Mouse (Mus musculus) adrenal gland (tissue): ENCODE measurements at regions not wholly inside any gene's neighbourhood (a gene's known extent, or its start where the extent isn't known, plus 50 kb on each side); places are given as distances from the start of the nearest gene placed in this dataset.

Source experiments
- intact Hi-C: fragments of 180-260 bp; cut with DNase I; formaldehyde crosslinking; loops from one replicate; pipeline ENCODE4 v1.15.1; 2025

DNA sequence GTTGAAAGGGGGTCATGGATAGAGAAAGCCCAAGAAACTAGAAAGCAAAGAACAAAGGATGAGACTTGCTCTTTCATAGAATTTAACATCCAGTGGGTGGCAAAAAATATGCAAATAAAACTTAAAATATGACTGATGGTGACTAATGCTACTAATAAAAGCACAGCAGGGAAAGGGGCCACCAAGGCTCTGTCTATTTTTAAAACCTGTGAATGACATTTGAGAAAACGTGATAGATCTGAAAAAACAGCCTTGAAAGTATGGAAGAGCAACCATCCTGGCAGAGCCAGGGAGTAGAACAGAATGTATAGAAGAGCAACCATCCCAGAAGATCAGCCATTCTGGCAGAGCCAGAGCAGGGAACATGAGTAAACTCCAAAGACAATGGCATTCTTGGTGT is 91.9 kb upstream of the Hs3st1 start:
- intact Hi-C loops: no loop called here

DNA sequence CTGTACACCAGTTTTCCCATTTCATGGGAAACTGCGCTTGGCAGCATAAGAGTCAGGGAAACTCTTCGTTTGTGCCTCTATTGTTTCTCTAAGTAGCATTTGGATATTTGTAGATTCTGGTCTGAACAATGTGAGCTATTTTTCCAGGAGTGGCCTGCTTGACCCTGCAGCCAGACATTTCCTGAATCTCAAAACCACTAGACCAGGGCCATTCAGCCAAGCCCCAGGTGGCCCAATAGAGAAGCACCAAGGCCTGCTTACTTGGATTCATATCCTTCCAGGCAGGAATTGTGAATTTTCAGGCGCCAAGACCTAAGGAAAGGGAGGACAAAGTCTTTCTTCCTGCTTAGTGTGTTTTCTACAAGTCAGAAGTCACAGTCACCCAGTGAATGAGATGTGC is 85.9 kb upstream of the Hs3st1 start:
- intact Hi-C loops: no loop called here

DNA sequence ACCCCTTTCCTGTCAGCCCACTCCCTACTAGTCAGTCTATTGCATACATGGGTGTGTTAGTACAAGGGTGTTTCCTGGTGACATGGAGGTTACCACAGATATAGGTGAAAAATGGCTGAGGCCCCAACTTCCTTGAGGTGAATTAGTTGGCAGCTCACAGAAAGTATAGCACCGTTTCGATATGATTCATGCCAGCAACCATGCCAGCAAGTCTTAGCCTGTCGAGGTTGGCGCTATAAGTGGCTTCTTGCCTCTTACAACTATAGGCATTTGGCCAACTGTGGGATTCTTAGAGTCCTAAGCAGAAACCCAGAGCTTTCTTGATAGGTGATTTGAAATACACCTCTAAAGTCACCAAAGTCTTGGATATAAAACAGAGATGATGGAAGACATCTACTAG is 85.3 kb upstream of the Hs3st1 start:
- intact Hi-C loops: no loop called here

DNA sequence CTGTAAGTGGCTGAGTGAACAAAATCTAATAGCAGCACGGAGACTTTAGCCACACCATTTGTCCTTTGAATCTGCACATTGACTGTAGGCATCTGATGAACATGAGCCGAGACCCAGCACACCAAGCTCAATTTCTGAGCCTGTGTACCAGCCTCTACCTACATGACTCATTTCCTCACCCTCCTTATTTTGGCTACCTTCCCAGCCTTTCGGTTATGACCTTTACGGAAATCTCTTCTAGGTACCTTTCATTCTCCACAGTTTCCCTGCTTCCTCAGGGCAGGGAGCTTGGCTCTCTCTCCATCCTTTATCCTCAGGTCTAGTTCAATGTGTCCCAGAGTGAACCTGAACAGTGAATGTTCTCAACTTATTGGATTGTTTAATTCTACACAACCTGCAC is 77.3 kb upstream of the Hs3st1 start:
- intact Hi-C loops: no loop called here

DNA sequence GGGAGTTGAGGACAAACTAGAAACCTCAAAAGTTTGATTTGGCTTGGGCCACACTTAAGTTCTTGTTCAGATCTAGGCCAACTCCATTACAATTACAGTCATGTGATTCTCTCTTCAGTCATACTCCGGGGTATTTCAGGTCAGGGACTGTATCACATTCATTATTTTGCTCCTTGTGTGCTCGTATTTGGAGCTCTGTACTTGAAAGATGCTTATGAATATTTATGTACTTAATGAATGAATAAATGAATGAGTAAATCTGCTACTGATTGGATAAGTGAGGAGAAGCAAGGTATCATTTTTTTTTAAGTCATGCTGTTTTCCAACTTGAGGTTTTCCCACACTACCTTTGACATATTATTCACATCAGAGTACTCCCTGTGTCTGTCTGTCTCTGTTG is 69.4 kb upstream of the Hs3st1 start:
- intact Hi-C loops: no loop called here

DNA sequence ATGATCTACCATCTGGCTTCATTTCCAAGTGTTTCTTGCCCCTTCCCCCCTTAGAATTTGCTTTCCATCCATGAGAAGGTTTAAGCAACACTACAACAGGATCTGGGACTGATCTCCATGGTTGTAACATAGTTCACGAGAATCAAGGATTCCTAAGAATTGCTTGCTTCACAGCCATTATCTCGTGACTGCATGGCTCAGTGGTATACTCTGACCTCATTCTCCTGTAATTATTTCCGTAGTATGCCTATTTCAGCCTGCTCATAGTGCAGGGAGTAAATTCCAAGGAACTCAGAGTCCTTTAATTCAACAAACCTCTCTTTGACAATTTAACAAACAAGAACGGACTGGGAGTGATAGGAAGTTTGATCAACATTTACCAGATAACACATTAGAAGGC is 51.4 kb upstream of the Hs3st1 start:
- intact Hi-C loops: no loop called here
